Mouse (Mus musculus): ENCODE measurements around the gene 2210418O10Rik.
"Not testable (repeated sequence)": the region's sequence is repeated elsewhere in the genome, so short reads cannot be mapped to it uniquely, and the experiment has no call there.

Gene 2210418O10Rik

GRCm38 (mm10) chr2:176226269-176226668 lies at the start of gene 2210418O10Rik:
TSS of gene 2210418O10Rik (plus strand) at chr2:176226569.
- not testable (repeated sequence) for DNase-seq

DNA sequence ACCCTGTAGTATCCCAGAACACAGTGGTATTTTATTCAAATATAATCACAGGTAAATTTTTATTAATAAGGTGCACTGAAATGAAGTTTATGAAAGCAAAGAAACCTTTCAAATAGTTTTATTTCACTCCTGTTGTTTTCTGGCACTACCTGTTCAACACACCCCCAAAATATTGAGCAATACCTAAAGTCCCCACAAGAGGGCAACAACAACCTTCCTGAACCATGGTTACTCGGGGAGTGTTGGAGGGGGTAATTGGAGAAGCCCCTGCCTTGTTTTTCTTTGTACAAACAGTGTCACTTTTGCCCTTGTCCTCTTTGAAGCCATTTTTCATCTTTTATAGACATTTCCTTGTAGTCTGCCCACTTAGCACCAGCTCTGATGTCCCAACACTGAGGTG lies 22.1 kb downstream of the 2210418O10Rik start:
- not testable (repeated sequence) for DNase-seq
